Mouse (Mus musculus): Measurements from ENCODE around the gene Ect2. TPM values are rescaled to one million over a fixed set of nuclear protein-coding genes. Genes with fewer than 3 reads are reported as not detected.

Ect2 gene
- polyA plus RNA-seq, 1 experiment: not detected

DNA sequence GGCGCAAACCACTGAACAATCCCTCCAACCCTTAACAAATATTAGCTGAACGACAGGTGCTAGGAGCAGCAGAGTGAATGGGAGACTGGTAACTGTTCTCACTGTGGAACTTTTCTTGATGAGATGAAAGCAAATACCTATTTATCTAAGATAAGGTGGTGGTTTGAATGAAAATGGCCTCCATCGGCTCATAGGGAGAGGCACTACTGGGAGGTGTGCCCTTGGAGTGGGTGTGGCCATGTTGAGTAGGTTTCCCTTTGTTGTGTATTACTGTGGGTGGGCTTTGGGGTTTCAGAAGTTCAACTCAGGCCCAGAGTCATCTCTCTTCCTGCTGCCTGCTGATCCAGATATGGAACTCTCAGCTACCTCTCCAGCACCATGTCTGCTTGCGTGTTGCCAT lies 37.2 kb upstream of the Ect2 start:
- no peak overlapping the region for H3K4me3 ChIP-seq (ENCODE audit: insufficient read depth, low read depth, low read length)
- H3K27ac ChIP-seq (ENCODE audit: insufficient read depth, low read depth, low read length): no peak overlapping the region
- H3K4me1 ChIP-seq (ENCODE audit: control insufficient read depth, insufficient read depth, low read length): peaks cover 9% of the 10 kb centered on the region; the same call in 1 of the 2 replicates
- no peak for TF ChIP-seq POLR2A (IDR thresholded peaks at IDR 0.05; ENCODE audit: insufficient read depth, low read depth, low read length)
- TF ChIP-seq CTCF (IDR thresholded peaks at IDR 0.05; ENCODE audit: insufficient read depth, low read depth, low read length): no peak
- WGBS: 92% methylated on average over 4 of the region's 4 CpGs

DNA sequence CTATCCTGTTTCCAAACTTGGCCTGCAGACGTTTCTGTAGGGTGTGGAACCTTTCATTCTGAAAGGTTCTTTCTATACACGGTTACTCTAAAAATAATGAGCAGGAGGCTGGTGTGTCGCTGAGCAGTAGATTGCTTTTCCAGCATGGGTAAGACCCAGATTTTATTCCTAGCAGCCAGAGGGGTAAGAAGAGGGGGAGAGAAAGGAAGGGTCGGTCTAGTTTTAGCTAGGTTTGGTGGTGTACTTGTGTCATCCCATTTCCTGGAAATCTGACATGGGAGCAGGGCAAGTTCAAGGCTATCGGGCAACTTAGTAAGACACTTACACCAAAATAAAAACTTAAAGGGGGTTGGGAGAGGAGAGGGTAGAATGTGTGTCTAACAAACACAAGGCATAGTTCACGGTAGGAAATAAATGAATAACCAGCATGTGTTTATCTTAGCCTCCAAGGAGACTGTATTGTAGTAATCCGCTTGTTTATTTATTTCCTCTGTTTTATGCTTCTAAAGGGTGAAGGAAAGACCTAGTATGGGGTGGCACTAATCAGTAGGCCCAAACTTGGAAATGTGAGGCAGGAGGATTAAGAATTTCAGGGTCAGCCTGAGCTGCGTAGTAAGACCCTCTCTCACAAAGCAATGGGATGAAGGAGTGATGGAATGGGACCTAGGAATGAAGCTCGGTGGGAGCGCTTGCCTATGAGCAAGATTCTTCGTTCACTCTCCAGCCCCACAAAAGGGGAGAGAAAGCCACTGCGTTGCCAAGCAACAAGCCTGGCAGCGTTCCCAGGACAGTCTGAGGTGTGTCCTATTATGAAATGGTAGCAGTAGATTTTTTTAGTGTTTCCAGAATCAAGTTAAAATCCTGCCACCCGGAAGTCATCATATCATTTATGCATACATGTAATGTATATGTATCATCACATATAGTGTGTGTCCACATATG lies 35.9 kb upstream of the Ect2 start:
- no peak for TF ChIP-seq POLR2A (IDR thresholded peaks at IDR 0.05; ENCODE audit: insufficient read depth, low read depth, low read length)
- TF ChIP-seq CTCF (IDR thresholded peaks at IDR 0.05; ENCODE audit: insufficient read depth, low read depth, low read length): no peak
- H3K27ac ChIP-seq (ENCODE audit: insufficient read depth, low read depth, low read length): no peak overlapping the region
- 25% methylated on average over 14 of the region's 14 CpGs for WGBS

DNA sequence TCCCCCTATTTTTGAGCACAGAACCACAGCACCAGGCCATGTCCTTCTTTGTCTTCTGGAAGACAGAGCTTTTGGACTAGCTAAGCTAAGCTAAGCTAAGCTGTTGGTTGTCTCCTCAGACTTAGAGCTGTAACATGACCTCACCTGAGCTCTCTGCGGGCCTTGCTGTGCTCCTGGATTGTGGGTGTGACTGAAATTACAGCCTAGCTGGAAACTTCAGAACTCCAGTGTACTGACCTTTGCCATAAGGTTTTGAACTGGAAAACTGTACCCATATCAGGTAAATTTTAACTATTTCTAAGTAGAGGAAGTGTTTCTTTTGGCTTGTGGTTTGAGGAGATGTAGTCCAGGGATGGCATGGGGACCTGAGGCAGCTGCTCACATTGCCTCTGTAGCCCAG lies 34.7 kb upstream of the Ect2 start:
- H3K4me1 ChIP-seq (ENCODE audit: control insufficient read depth, insufficient read depth, low read length): peaks cover 4% of the 10 kb centered on the region
- 86% methylated on average over 1 of the region's 1 CpGs for WGBS
- no peak for TF ChIP-seq CTCF (IDR thresholded peaks at IDR 0.05; ENCODE audit: insufficient read depth, low read depth, low read length)
- no peak for TF ChIP-seq POLR2A (IDR thresholded peaks at IDR 0.05; ENCODE audit: insufficient read depth, low read depth, low read length)
- no peak overlapping the region for H3K27ac ChIP-seq (ENCODE audit: insufficient read depth, low read depth, low read length)
- no peak overlapping the region for H3K4me3 ChIP-seq (ENCODE audit: insufficient read depth, low read depth, low read length)

More for the DNA sequence above, 35.9 kb upstream of the Ect2 start:
- Histone ChIP-seq H3K4me3 (ENCODE audit: insufficient read depth, low read depth, low read length) (no peak overlapping the region), H3K4me1 (ENCODE audit: control insufficient read depth, insufficient read depth, low read length) (peaks cover 4% of the 10 kb centered on the region)

DNA sequence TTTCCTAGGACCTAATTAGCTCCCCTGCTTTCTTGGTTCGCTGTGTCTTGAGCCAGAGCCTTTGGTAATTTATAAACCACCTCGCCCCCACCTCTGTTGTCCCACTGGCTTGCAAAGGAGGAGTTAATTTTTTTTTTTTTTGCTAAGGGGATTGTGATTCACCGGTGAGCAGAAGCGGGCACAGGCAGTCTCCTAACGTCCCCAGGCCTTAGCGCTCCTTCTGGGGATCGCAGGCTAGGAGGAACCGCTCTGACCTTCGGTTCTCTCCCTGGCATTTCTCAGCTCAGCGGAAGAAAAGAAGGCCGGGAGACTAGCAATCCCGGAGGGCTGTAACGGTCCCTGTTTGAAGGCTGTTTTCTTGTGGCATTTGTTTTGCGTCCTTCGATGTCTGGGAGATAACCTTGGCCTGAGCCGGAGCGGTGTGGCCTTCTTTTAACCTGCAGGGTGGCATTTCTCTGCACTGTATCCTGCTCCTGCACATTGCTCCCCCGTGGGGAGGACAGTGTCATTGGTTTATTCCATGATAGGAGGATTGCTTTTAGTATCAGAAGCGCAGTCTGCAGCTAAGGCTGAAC lies 30.0 kb upstream of the Ect2 start:
- WGBS: 7% methylated on average over 19 of the region's 19 CpGs
- Histone ChIP-seq H3K4me3 (ENCODE audit: insufficient read depth, low read depth, low read length) (peak overlapping the region; percentile 76), H3K27ac (ENCODE audit: insufficient read depth, low read depth, low read length) (peak overlapping the region; percentile 85), H3K4me1 (ENCODE audit: control insufficient read depth, insufficient read depth, low read length) (peaks cover 2% of the 10 kb centered on the region)
- TF ChIP-seq CTCF (IDR thresholded peaks at IDR 0.05; ENCODE audit: insufficient read depth, low read depth, low read length) (peak; percentile 22; the same call in 1 of the 2 replicates), POLR2A (IDR thresholded peaks at IDR 0.05; ENCODE audit: insufficient read depth, low read depth, low read length) (no peak)

DNA sequence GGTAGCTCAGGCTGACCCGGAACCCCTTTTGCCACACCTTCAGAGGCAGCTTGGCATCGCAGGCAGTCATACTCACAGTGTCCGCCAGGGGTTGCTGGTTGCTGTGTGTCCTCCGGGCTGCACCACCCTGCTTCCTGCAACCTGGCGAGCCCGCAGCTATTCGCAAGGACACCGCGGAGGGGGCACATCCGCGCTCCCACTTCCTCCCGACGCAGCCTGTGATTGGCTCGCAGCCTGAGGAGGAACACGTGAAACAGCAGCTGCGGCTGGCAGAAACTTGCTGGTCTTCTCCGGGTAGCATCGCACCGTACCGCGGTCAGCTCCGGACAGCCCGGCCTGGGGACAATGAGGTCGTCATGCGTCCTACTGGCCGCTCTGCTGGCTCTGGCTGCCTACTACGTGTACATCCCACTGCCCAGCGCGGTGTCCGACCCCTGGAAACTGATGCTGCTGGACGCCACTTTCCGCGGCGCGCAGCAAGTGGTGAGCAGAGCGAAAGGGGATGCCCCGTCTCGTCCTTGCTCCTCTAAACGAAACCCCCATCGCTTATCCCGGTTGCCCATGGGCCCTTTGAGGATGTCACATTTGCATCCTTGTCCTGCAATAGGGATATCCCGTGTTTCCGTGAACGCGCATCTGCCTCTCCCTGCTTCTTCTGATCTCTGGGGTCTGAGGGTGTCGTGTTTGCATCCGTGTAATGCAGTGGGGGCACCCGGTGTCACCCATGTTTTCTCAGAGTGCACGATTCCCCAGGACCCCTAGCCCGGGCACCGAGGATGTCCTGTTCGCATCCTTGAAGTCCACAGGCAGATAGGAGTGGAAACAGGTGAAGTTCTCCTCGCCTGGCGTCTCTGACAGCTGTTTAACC lies 29.3 kb upstream of the Ect2 start, which contains the start of gene Nceh1:
Gene Nceh1, plus strand, starts transcription at position 233 of the 868 bp plus-strand sequence.
- Histone ChIP-seq H3K27ac (ENCODE audit: insufficient read depth, low read depth, low read length) (peak within 1 kb of the TSS; percentile 85), H3K4me3 (ENCODE audit: insufficient read depth, low read depth, low read length) (peak within 1 kb of the TSS; percentile 76), H3K4me1 (ENCODE audit: control insufficient read depth, insufficient read depth, low read length) (peaks cover 2% of the 10 kb centered on the region)
- TF ChIP-seq CTCF (IDR thresholded peaks at IDR 0.05; ENCODE audit: insufficient read depth, low read depth, low read length): peak; percentile 98
- TF ChIP-seq POLR2A (IDR thresholded peaks at IDR 0.05; ENCODE audit: insufficient read depth, low read depth, low read length): no peak
- under 1% methylated on average over 54 of the region's 54 CpGs for WGBS

DNA sequence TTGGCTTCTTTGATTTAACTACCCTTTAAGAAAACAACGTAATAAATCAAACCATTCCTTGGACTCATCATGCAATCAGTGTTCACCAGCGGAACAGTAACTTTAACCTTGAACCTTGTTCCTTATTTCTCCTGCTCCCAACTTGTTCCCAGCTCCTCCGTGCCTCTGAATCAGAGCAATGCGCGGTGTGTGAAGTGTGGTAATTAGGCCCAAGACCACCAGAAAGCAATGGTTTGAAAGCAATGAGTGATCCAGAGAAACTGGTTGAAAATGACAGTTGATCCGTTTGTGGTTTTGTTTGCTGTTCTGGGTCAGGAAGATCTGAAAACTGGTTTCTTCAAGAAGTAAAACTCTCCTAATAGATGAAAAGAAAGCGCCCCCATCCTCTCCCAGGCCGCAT lies 26.0 kb upstream of the Ect2 start:
- TF ChIP-seq POLR2A (IDR thresholded peaks at IDR 0.05; ENCODE audit: insufficient read depth, low read depth, low read length) (no peak), CTCF (IDR thresholded peaks at IDR 0.05; ENCODE audit: insufficient read depth, low read depth, low read length) (no peak)
- no peak overlapping the region for H3K27ac ChIP-seq (ENCODE audit: insufficient read depth, low read depth, low read length)
- no peak overlapping the region for H3K4me3 ChIP-seq (ENCODE audit: insufficient read depth, low read depth, low read length)
- WGBS: 93% methylated on average over 8 of the region's 8 CpGs
- H3K4me1 ChIP-seq (ENCODE audit: control insufficient read depth, insufficient read depth, low read length): peaks cover 2% of the 10 kb centered on the region; the same call in 1 of the 2 replicates

DNA sequence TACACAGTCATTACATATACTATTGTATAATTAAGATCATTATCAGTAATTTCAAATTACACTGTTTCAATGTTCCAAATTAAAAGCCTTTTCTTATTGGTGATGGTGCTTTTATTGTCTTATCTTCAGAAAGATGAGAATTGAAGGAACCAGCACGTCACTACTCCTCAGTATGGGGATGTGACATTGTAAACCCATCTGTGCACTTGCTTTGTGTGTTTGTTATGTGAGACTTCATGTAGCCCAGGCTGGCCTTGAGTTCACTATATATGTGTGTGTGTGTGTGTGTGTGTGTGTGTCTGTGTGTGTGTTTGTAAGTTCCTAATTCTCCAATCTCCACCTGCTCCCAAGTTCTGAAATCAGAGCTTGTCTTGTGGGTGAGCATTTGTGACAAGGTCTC lies 16.6 kb upstream of the Ect2 start:
- WGBS: 63% methylated on average over 1 of the region's 1 CpGs
- H3K4me1 ChIP-seq (ENCODE audit: control insufficient read depth, insufficient read depth, low read length): no peaks in the 10 kb centered on the region

DNA sequence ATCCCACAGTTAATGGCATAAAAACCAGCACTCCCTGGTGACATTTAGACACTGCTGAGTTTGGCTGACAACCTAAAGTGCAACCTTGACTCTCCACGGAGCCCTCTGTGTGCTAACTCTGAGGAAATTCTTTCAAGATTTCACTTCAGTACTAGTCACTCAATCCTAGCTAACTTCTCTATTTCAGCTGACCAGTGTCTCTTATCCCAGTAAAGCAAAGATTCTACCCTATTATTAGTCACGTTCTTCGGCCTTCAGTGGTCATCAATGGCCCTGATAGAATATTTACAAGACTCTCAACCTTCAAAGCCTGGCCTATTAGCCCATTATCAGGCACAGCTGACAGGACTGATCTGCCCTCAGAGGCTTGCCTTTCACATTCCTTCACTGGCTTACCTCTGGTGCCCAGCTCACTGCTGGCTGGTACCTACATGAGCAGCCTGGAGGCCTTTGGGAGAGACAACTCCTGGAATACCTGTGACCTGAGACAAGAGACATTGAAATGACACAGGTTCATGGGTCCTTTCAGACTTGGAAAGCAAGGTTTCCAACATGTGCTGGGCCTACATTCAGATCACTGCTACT lies 11.9 kb upstream of the Ect2 start:
- 94% methylated on average over 3 of the region's 3 CpGs for WGBS
- Histone ChIP-seq H3K4me1 (ENCODE audit: control insufficient read depth, insufficient read depth, low read length) (no peaks in the 10 kb centered on the region), H3K4me3 (ENCODE audit: insufficient read depth, low read depth, low read length) (no peak overlapping the region), H3K27ac (ENCODE audit: insufficient read depth, low read depth, low read length) (no peak overlapping the region)
- TF ChIP-seq POLR2A (IDR thresholded peaks at IDR 0.05; ENCODE audit: insufficient read depth, low read depth, low read length): no peak
- TF ChIP-seq CTCF (IDR thresholded peaks at IDR 0.05; ENCODE audit: insufficient read depth, low read depth, low read length): no peak

More for the DNA sequence above, 16.6 kb upstream of the Ect2 start:
- Histone ChIP-seq H3K4me3 (ENCODE audit: insufficient read depth, low read depth, low read length) (no peak overlapping the region), H3K27ac (ENCODE audit: insufficient read depth, low read depth, low read length) (no peak overlapping the region)
- TF ChIP-seq CTCF (IDR thresholded peaks at IDR 0.05; ENCODE audit: insufficient read depth, low read depth, low read length) (no peak), POLR2A (IDR thresholded peaks at IDR 0.05; ENCODE audit: insufficient read depth, low read depth, low read length) (no peak)

Measured in olfactory bulb, adult 2 months (tissue).